Mouse (Mus musculus): ENCODE data around the gene Sec22b.

DNA sequence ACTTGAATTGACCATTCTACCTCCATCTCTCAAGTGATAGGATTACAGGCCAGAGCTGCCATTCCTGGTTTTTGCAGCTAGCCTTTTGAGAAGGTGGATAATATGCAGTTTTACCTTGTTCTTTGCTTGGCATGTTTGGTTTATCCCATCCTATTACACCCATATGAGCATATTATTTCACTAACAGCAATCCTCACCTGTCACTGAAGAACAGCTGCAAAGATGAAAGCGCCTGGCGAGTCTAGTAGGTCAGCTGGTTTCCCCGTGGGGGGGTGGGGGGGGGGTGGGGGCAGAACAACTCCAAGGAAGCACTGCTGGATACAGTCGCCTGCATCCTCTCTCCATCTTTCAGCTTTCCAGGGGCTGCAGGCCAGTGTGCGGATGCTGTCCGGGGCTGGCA lies 61.0 kb downstream of the Sec22b start:
- TF ChIP-seq CTCF (IDR thresholded peaks at IDR 0.05; ENCODE audit: insufficient read depth, low read length) (no peak), POLR2A (IDR thresholded peaks at IDR 0.05; ENCODE audit: borderline replicate concordance, extremely low read depth, low read depth, low read length) (no peak)

All from lung, adult 2 months (tissue).